Mouse (Mus musculus): ENCODE measurements around the gene 1700029I15Rik.

DNA sequence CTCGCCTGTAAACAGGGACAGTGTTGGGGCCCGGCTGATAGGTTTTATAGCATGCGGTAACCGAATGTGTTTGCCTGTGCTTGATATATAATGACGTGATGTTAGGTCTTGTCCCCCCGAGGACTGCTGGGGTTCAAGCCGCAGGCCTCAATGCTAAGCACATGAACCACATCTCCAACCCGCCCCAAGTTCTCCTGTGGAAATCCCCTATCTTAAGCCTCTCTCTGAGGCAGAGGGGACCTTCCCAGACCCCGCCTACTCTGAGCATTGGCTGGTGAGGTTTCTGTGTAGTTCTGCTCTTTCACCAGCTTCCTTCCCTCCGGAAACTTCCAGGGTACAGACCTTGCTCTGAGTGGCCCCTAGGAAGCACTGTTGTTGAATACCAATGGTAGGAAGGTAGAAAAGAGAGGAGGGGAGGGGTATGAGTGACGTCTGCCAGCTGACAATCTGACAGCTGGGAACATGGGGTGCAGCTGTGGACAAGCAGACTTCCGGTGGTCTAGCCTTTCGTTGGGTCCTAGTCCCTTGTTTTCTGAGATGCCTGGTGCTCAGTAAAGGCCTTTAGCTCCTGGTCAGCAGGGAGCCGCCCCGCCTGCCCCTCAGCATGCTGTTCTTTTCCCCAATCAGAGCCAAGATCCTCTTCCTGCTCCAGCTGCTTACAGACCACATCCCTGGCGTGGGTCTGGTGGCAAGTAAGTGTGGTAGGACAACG, 2.4 kb upstream of the 1700029I15Rik start:
- TF ChIP-seq POLR2A (IDR thresholded peaks at IDR 0.05; ENCODE audit: insufficient read length, low read depth) = no peak
- no peak for TF ChIP-seq POLR2AphosphoS2 (IDR thresholded peaks at IDR 0.05; ENCODE audit: insufficient read length, low read depth)
- no peak for TF ChIP-seq TCF12 (IDR thresholded peaks at IDR 0.05; ENCODE audit: insufficient read depth, poor library complexity, severe bottlenecking)
- TF ChIP-seq USF1 (IDR thresholded peaks at IDR 0.05; ENCODE audit: low read depth) = no peak
- peak in 2 of 3 experiments; percentile 56 to 65 for TF ChIP-seq MYOD1 (IDR thresholded peaks at IDR 0.05; ENCODE audit: control insufficient read depth in 1 of 3, insufficient read length in 2 of 3, low read depth in 2 of 3)
- TF ChIP-seq CEBPB (IDR thresholded peaks at IDR 0.05; ENCODE audit: insufficient read depth, poor library complexity, severe bottlenecking) = no peak
- no peak for TF ChIP-seq TCF3 (IDR thresholded peaks at IDR 0.05; ENCODE audit: insufficient read length, low read depth)
- no peak for TF ChIP-seq MAX (IDR thresholded peaks at IDR 0.05; ENCODE audit: low read depth)
- TF ChIP-seq SRF (IDR thresholded peaks at IDR 0.05; ENCODE audit: control insufficient read depth, insufficient read length, low read depth) = no peak
- TF ChIP-seq MYOG (IDR thresholded peaks at IDR 0.05; ENCODE audit: control insufficient read depth in 1 of 3, insufficient read depth in 1 of 3, insufficient read length in 2 of 3, low read depth in 2 of 3) = peak in 2 of 3 experiments; percentile 37 to 51
- TF ChIP-seq E2F4 (IDR thresholded peaks at IDR 0.05; ENCODE audit: insufficient read depth) = no peak
- no peak for TF ChIP-seq REST (IDR thresholded peaks at IDR 0.05; ENCODE audit: insufficient read depth, insufficient read length)

Data from myocyte (in vitro differentiated cells).